Mouse (Mus musculus) layer of hippocampus, adult 9-11 months (tissue): ENCODE data around the gene Camk2d.

ENCODE experiments used
- DNase-seq: peaks from one replicate; pipeline ENCODE4 v3.0.0; 2022

Camk2d gene

DNA sequence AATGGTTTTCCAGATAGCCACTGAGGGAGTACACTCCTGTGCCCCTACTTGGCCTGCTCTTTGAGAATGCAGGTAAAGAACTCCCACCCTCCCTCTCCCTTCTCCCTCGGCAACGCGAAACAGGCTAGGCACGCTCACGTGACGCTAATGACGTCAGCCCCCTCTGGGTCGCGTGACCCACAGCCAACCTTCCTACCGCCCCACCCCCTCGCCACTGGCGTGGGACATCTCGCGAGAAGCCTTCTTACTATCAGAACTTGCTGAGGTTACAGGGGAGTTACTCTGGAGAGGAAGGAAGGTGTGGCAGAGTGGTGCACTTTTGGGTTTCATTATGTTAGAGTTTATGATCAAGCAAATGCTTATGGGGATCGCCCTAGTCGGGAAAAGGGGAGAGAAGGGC lies at the start of gene Camk2d:
Camk2d (plus strand) TSS at position 217 of the 400 bp plus-strand sequence.
- peak; percentile 97 for DNase-seq

- DNase-seq = no peak
These were observed 48.2 kb upstream of the Camk2d start for GRCm38 (mm10) chr3:126547941-126548340.

- DNase-seq = no peak
These were observed 32.5 kb upstream of the Camk2d start for GRCm38 (mm10) chr3:126563646-126564045.

DNA sequence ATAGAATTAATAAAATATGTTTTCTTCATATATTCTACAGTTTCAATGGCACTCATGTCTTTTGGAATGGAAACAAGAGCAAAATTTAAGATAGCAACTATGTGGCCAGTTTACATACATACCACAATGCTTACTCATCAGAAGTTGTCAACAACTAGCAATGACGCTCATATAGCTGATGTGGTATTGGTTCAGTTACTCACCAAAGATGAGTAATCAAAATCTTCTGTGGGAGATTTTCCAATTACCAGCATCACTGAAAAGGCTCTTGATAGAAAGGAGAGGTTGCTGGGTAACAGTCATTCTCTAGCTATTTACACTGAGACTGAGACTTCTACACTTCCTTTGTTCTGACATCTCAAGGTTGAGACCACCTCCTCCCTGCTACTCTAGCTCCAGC lies 25.5 kb upstream of the Camk2d start:
- no peak for DNase-seq

GRCm38 (mm10) chr3:126572915-126573314 lies 23.2 kb upstream of the Camk2d start:
- DNase-seq = no peak

DNA sequence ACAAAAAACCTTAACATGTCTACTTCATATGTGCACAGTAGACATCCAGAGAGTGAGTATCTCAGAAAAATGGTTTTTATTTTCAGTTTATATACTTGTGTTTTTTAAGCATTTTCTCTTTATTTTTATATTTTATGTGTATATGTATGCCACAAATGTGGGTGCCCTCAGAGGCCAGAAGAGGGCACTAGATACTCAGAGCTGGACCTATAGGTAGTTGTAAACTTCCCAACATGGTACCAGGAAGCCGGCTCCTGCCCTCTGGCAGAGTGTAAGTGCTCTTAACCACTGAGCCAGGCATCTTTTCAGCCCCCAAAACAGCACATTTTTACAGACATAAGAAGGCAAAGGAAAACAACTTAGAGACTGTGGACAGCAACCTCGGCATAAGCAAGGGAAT lies 20.2 kb upstream of the Camk2d start:
- DNase-seq = no peak

DNA sequence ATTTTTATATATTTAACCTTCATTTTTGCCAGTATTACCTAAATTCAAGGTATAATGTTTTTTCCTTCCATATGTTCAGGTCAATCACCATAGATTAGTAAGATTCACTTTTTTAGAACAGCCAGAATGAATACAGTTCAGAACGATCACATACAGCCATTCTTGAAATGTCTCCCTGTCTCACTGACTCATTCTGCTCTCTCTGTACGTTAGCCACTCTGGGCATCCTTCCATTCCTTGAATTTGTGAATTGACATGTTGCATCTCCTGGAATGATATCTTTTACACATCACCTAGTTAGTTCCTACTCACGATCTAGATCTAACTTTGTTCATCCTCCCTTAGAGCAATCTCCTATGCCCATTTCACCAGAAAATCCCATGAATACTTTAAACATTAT lies 10.0 kb upstream of the Camk2d start:
- DNase-seq = no peak

DNA sequence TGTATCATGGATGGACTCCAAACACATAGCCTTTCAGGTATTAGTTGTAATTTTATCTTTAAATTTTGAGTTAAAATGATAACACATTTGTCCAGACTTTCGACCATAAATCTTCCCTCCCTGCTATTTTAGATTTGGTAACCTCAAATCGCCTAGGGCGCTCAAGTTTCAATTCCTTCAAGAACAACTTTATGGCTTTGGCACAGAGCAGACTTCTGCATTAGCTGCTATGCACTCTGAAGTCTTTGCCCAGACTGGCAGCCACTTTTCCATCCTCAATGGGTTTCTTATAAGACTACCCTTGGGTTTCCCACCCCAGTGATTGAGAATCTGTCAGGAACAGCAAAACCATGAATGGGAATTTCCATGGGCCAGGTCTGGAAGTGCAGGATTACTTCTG lies 8.6 kb upstream of the Camk2d start:
- DNase-seq = no peak

DNA sequence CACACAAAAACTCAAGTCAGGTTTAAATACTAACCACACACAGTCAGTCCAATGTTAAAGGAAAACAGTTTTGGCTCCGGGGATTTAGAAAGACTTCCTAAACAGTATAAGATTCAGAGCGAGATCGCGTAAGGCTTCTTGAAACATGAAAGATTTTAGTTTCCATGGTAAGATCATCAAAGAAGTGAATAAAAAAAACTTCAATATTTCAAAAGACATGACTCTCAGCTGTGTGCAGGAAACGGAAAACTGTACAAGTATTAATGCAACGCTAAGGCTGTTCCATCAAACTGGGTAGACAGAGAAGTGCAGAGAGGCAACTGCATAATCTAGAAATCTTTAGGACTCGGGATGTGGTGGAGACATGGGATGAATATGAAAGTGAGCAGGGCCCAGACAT lies 6.5 kb upstream of the Camk2d start:
- DNase-seq = no peak

GRCm38 (mm10) chr3:126595456-126595855 lies 646 bp upstream of the Camk2d start:
- no peak for DNase-seq

DNA sequence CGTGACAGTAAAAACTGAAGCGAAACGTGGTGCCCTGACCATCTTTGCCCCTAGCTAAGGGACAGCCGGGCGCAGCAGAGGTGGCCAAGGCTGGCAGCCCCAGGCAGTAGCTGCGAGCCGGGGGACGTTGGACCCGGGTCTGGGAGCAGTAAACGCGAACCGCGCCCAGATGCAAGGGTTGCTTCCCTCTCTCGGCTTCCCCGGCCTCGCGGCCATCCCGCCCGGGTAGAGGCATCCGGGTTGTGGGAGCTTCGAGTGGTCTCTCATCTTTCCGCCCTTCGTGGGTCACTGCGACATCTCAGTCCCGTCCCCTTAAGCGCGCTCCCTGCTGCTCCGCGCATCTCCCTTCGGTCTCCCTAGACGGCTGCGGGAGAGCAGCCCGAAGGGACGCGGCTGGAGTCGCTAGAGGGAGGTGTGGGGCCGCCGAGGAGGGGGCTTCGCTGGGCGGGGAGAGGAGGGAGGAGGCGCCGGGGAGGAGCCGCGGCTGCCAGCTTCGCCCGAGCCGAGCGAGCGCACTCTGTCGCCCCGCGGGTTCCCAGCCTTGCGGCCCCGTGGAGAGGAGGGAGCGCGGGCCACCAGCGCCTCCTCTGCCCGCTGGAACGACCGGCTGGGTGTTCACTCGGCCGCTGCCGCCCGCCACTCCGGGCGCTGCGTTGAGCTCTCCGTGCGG lies 524 bp downstream of the Camk2d start:
- DNase-seq = peak; percentile 79

- peak; percentile 67 for DNase-seq
These were observed 1.1 kb downstream of the Camk2d start for GRCm38 (mm10) chr3:126597161-126597595.

DNA sequence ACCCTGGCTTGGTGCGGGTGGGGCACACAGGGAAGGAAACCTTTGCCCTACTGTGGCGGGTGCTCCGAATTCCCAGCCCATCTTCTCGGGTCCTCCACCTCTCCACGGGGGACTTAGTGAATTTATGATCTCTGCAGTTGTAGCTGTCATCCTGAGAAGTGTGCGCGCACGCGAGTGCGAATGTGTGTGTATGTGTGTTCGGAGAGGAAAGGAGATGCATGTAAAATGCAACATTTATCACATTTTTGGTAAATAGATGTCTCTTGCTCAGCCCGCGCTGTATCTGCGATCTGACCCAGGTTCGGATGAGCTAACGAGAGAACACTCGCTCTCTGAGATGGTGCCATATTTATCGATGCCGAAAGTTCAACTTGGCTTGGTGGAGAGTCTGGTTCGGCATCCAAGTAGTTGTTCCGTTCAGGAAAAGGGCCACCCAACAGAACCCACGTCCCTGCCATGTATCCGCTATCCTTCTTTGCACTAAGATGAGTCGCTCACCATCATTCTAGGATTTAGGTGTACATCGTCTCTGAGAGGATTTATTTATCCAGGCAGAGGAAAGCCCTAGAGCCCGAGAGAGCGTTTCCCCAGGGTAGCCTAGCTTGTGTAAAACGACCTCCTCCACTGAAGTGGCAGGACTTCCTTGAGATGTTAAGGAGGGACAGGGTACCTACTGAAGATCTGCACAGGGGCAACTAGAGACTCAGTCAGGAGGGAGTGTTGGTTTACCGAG lies 1.7 kb downstream of the Camk2d start:
- DNase-seq = no peak

- no peak for DNase-seq
These were observed 2.2 kb downstream of the Camk2d start for GRCm38 (mm10) chr3:126598329-126598676.

DNA sequence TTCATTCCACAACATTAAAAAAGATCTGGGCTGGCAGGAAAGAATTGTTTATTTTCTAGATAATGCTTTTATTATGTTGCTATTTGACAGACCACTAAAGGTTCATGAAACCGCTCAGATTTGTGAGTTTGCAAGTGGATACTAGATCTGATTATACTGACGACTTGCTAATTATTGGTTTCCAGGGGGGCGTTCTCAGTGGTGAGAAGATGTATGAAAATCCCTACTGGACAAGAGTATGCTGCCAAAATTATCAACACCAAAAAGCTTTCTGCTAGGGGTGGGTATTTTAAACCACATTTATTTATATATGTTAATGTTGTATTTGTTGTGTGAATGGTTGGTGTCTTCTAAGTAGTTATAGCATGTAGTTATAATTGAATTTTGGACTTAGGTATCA lies 2.8 kb downstream of the Camk2d start:
- no peak for DNase-seq

GRCm38 (mm10) chr3:126599335-126599734 lies 3.2 kb downstream of the Camk2d start:
- no peak for DNase-seq

DNA sequence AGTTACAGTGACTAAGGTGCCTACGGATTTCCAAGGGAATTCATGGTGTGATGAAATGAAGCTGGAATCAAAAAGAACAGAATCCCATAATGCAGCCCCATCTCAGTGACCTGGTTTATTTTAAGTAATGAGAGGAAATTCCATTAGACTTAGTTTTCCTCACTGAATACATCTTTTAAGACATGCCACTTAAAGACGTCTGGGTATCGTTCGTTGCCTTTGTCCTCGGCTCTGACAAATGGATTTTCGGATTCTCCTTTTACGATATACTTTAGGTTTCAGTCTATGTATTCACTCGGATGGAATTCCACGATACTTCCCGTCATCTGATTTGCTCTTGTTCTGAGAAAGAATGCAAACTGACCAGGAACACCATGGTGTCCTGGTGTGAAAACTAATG lies 3.8 kb downstream of the Camk2d start:
- DNase-seq = no peak

GRCm38 (mm10) chr3:126602772-126603171 lies 6.7 kb downstream of the Camk2d start:
- peak; percentile 45 for DNase-seq

GRCm38 (mm10) chr3:126604656-126605434 lies 8.7 kb downstream of the Camk2d start:
- DNase-seq = no peak

DNA sequence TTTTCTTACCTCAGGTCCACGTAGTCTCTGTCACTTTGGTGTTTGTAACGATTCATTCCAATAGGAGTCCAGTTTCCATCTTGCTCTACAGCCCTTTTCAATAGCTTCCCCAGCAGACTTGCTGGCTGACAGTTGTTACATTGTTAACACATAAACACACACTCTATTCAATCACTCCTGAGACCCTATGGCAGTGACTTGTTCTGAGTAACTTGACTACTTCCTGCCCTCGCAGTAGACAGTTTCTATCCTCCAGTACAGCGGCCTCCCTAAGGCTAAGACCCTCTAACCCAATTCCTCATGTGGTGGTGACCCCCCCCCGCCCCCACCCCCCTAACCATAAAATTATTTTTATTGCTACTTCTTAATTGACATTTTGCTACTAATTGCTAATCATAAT lies 13.2 kb downstream of the Camk2d start:
- no peak for DNase-seq

DNA sequence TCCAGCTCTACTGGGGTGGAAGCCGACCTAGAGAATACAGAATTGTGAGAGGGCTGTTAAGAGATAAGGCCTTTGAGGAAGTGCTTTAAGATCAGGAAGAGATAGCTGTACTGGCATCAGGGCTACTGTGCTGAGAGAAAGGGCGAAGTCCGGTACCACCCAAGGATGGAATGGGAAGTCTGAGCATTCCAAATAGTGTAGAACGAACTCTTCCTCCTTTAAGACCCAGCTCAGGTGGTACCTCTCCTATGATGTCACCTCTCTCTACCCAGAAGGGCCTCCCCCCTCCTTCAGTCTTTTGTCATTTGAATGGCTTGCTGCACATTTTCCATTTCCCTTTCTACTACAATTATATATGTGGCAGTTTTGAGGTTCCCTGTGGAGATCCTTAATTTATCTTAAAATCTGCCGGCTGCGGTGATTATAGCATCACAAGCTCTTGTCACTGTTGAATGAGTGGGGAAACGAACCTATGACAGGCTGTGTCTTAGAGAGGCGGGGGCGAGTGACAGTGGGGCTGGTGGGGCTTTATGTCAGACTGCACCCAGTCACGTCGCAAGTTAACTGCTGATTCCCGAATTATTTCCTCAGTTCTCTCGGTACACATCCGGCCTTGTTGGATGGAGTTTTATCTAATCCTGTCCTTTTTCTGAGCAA lies 13.8 kb downstream of the Camk2d start:
- DNase-seq = no peak

DNA sequence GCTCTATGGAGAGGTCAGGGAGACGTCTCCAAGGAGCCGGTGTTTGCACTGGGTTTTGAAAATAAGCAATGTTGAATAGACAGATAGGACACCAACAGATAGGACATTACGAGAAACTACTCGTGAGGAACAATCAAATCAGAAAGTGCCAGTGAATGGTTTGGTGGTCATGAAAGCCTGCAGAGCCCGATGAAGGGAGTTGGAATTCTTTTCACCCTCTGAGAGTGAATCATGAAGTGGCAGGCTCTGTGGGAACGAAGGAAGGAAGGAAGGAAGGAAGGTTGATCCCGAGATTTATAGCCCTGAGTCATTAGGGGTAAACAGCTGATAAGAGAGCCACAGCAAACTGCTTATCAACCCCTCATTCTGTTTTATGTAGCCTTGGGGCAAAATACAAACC lies 15.5 kb downstream of the Camk2d start:
- DNase-seq = no peak

GRCm38 (mm10) chr3:126612748-126613509 lies 16.8 kb downstream of the Camk2d start:
- no peak for DNase-seq
